Mouse (Mus musculus): ENCODE measurements at regions not wholly inside any gene's neighbourhood (a gene's known extent, or its start where the extent isn't known, plus 50 kb on each side); places are given as distances from the start of the nearest gene placed in this dataset.

DNA sequence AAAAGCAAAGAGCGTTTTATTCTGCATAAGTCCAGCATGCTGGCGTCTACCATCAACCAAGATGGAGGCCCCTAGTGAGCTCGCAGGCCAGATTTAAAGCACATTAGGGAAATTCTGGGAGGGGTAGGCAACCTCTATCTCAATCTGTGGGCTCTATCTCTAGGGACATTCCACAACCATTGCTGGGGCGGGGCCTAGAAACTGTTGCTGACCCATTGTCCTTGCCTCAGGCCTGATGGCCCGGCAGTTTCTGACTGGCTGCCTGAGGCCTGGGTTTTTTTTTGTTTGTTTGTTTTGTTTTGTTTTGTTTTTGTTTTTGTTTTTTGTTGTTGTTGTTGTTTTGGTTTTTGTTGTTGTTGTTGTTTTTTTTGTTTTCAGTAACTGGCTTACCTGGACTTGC, 81.4 kb downstream of the Gm10260 start:
- no peak overlapping the region for H3K27ac ChIP-seq (replicated peaks; ENCODE audit: low read depth, low read length)
- 93% methylated on average over 5 of the region's 5 CpGs for WGBS

DNA sequence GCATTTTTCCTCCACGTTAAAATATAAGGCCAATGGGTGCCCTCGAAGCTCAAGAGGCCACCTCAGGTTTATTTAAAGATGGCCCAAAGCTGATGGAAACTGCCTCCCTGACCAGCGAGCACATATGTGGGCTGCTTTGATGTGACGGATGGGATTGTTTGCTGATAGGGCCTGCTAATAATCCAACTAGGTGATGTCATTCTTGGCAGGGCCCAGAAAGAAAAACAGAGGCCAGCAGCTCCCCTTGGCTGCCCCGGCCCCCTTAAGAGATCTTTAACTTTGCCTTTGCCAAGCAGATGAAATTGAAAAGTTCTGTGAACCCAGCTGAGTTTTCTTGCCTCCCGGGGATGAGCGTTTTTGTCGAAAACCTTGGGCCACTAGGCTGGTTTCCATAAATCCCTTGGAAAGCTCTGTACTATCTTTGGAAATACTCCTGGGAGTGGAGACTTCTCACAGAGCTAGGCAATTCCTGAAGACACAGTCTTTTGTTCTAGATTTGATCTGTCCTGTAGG, 83.8 kb downstream of the Gm10260 start:
- 38% methylated on average over 8 of the region's 8 CpGs for WGBS
- no peak for ATAC-seq (ENCODE audit: low FRiP score, low read depth)
- no peak for TF ChIP-seq POLR2A (IDR thresholded peaks at IDR 0.05; ENCODE audit: borderline replicate concordance, extremely low read depth, insufficient read depth, insufficient read length)
- peak; percentile 66 for DNase-seq (ENCODE audit: low spot score)
- Histone ChIP-seq H3K4me3 (replicated peaks; ENCODE audit: low read length) (no peak overlapping the region), H3K27ac (replicated peaks; ENCODE audit: low read depth, low read length) (no peak overlapping the region), H3K4me2 (replicated peaks; ENCODE audit: low read depth, low read length, severe bottlenecking) (no peak overlapping the region), H3K9ac (ENCODE audit: low read depth, low read length, severe bottlenecking) (no peak overlapping the region), H3K9me3 (ENCODE audit: control insufficient read depth, low read length) (no peaks in the 10 kb centered on the region), H3K27me3 (ENCODE audit: control insufficient read depth, insufficient read depth, low read length) (no peaks in the 10 kb centered on the region), H3K36me3 (ENCODE audit: control insufficient read depth, insufficient read depth, low read length) (no peaks in the 10 kb centered on the region), H3K4me1 (ENCODE audit: control insufficient read depth, insufficient read depth, low read length) (peaks cover 6% of the 10 kb centered on the region)

More for the DNA sequence above, 81.4 kb downstream of the Gm10260 start:
- ATAC-seq (ENCODE audit: low FRiP score, low read depth): no peak
- Histone ChIP-seq H3K9me3 (ENCODE audit: control insufficient read depth, low read length) (no peaks in the 10 kb centered on the region), H3K9ac (ENCODE audit: low read depth, low read length, severe bottlenecking) (no peak overlapping the region), H3K4me3 (replicated peaks; ENCODE audit: low read length) (no peak overlapping the region), H3K4me1 (ENCODE audit: control insufficient read depth, insufficient read depth, low read length) (peaks cover 11% of the 10 kb centered on the region), H3K27me3 (ENCODE audit: control insufficient read depth, insufficient read depth, low read length) (no peaks in the 10 kb centered on the region), H3K36me3 (ENCODE audit: control insufficient read depth, insufficient read depth, low read length) (no peaks in the 10 kb centered on the region), H3K4me2 (replicated peaks; ENCODE audit: low read depth, low read length, severe bottlenecking) (no peak overlapping the region)
- TF ChIP-seq POLR2A (IDR thresholded peaks at IDR 0.05; ENCODE audit: borderline replicate concordance, extremely low read depth, insufficient read depth, insufficient read length): no peak
- no peak for DNase-seq (ENCODE audit: low spot score)

GRCm38 (mm10) chr13:97673107-97673506, 87.3 kb downstream of the Gm10260 start:
- H3K4me2 ChIP-seq (replicated peaks; ENCODE audit: low read depth, low read length, severe bottlenecking): no peak overlapping the region
- ATAC-seq (ENCODE audit: low FRiP score, low read depth): no peak

DNA sequence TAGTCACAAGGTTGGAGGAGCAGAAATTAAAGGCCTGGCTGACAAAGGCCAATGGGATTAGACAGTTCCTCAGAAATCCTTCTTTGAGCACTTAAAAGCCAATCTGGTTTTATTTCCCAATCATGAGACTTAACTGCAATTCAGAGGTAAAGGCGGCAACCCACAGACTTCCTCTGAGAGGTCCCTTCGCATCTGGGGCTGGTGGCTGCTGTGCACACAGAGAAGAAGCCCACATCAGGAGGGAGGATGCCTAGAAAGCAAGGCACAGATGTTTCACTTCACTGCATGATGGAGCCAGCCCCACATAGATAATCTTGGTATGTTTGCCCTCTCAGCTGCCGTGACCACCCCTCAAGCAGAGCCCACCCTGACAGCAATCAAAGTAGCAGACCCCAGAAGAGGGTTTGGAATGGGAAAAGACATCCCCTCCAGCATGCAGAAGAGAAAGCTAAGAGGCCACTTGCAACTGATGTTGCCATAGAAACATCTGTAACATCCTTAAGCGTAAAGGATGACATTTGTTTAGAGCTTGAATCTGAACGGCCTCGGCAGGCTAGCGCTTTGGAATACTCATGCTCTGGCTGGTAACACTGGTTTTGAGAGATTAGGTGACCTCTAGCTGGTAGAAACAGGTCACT, 88.3 kb downstream of the Gm10260 start:
- WGBS: 80% methylated on average over 7 of the region's 7 CpGs
- no peak for ATAC-seq (ENCODE audit: low FRiP score, low read depth)
- peaks cover 14% of the 10 kb centered on the region for H3K4me1 ChIP-seq (ENCODE audit: control insufficient read depth, insufficient read depth, low read length)

More at GRCm38 (mm10) chr13:97673107-97673506, 87.3 kb downstream of the Gm10260 start:
- H3K9ac ChIP-seq (ENCODE audit: low read depth, low read length, severe bottlenecking): no peak overlapping the region
- H3K9me3 ChIP-seq (ENCODE audit: control insufficient read depth, low read length): no peaks in the 10 kb centered on the region
- TF ChIP-seq POLR2A (IDR thresholded peaks at IDR 0.05; ENCODE audit: borderline replicate concordance, extremely low read depth, insufficient read depth, insufficient read length): no peak
- no peak overlapping the region for H3K4me3 ChIP-seq (replicated peaks; ENCODE audit: low read length)
- H3K27ac ChIP-seq (replicated peaks; ENCODE audit: low read depth, low read length): no peak overlapping the region
- H3K36me3 ChIP-seq (ENCODE audit: control insufficient read depth, insufficient read depth, low read length): no peaks in the 10 kb centered on the region
- peaks cover 14% of the 10 kb centered on the region for H3K4me1 ChIP-seq (ENCODE audit: control insufficient read depth, insufficient read depth, low read length)
- no peaks in the 10 kb centered on the region for H3K27me3 ChIP-seq (ENCODE audit: control insufficient read depth, insufficient read depth, low read length)
- no peak for DNase-seq (ENCODE audit: low spot score)
- WGBS: 64% methylated on average over 5 of the region's 5 CpGs

DNA sequence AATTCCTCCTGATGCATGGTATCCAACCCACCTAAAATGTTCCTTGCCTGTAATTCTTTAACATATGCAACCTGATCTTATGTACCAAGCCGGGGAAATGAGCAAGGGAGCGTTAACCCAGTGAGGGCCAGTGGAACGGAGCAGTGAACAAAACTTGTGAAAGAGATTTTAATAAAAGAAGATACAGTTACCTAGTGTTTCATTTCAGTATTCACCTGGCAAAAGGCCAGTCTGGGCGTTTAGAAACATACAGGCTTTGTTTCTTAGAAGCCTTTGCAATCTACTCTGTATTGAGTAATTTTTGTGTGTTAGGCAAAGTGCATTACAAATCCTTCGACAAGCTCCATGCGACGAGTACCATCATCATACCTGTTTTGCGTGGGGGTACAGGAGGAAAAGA, 91.1 kb downstream of the Gm10260 start:
- WGBS: 54% methylated on average over 8 of the region's 8 CpGs
- Histone ChIP-seq H3K9me3 (ENCODE audit: control insufficient read depth, low read length) (no peaks in the 10 kb centered on the region), H3K9ac (ENCODE audit: low read depth, low read length, severe bottlenecking) (no peak overlapping the region), H3K27ac (replicated peaks; ENCODE audit: low read depth, low read length) (peak overlapping the region; percentile 28; the same call in 1 of the 2 replicates), H3K4me1 (ENCODE audit: control insufficient read depth, insufficient read depth, low read length) (peaks cover 9% of the 10 kb centered on the region; the same call in 1 of the 2 replicates), H3K4me3 (replicated peaks; ENCODE audit: low read length) (no peak overlapping the region), H3K27me3 (ENCODE audit: control insufficient read depth, insufficient read depth, low read length) (no peaks in the 10 kb centered on the region), H3K36me3 (ENCODE audit: control insufficient read depth, insufficient read depth, low read length) (no peaks in the 10 kb centered on the region), H3K4me2 (replicated peaks; ENCODE audit: low read depth, low read length, severe bottlenecking) (no peak overlapping the region)
- ATAC-seq (ENCODE audit: low FRiP score, low read depth): no peak
- no peak for DNase-seq (ENCODE audit: low spot score)
- no peak for TF ChIP-seq POLR2A (IDR thresholded peaks at IDR 0.05; ENCODE audit: borderline replicate concordance, extremely low read depth, insufficient read depth, insufficient read length)

More for the DNA sequence above, 88.3 kb downstream of the Gm10260 start:
- no peak overlapping the region for H3K4me2 ChIP-seq (replicated peaks; ENCODE audit: low read depth, low read length, severe bottlenecking)
- H3K27ac ChIP-seq (replicated peaks; ENCODE audit: low read depth, low read length): no peak overlapping the region
- no peaks in the 10 kb centered on the region for H3K27me3 ChIP-seq (ENCODE audit: control insufficient read depth, insufficient read depth, low read length)
- no peaks in the 10 kb centered on the region for H3K9me3 ChIP-seq (ENCODE audit: control insufficient read depth, low read length)
- DNase-seq (ENCODE audit: low spot score): no peak
- H3K9ac ChIP-seq (ENCODE audit: low read depth, low read length, severe bottlenecking): no peak overlapping the region
- H3K36me3 ChIP-seq (ENCODE audit: control insufficient read depth, insufficient read depth, low read length): no peaks in the 10 kb centered on the region
- H3K4me3 ChIP-seq (replicated peaks; ENCODE audit: low read length): no peak overlapping the region
- TF ChIP-seq POLR2A (IDR thresholded peaks at IDR 0.05; ENCODE audit: borderline replicate concordance, extremely low read depth, insufficient read depth, insufficient read length): no peak
